Mouse (Mus musculus) hindbrain, embryonic 10.5 days (tissue): ENCODE results near the gene Gfra1. TPM values are rescaled to one million over a fixed set of nuclear protein-coding genes. Genes with fewer than 3 reads are reported as not detected.

Source experiments
- DNase-seq: peaks from one replicate; pipeline ENCODE4 v3.0.0-alpha.2; 2017; ENCODE audit warnings: low spot score
- H3K27ac ChIP-seq: fragments of 300-500 bp; sonication (generic); 2 replicates; pipeline ENCODE4 v1.5.1; 2016; ENCODE audit warnings: mild to moderate bottlenecking, moderate library complexity
- H3K27me3 ChIP-seq: fragments of 300-500 bp; sonication (generic); 2 replicates; pipeline ENCODE4 v1.6.1; 2016; ENCODE audit warnings: mild to moderate bottlenecking; ENCODE audit not compliant: poor library complexity, insufficient read depth, severe bottlenecking
- H3K36me3 ChIP-seq: fragments of 300-500 bp; sonication (generic); 2 replicates; pipeline ENCODE4 v1.6.1; 2016; ENCODE audit warnings: mild to moderate bottlenecking, moderate library complexity
- H3K4me1 ChIP-seq: fragments of 300-500 bp; sonication (generic); replicated peaks from 2 replicates; pipeline ENCODE4 v1.6.1; 2016; ENCODE audit warnings: mild to moderate bottlenecking
- H3K4me3 ChIP-seq: fragments of 300-500 bp; sonication (generic); 2 replicates; pipeline ENCODE4 v1.5.1; 2016; ENCODE audit warnings: mild to moderate bottlenecking, moderate library complexity
- H3K9me3 ChIP-seq: fragments of 300-500 bp; sonication (generic); 2 replicates; pipeline ENCODE4 v1.6.1; 2016; ENCODE audit warnings: mild to moderate bottlenecking, moderate library complexity
- WGBS: fragments of 180-500 bp; shearing (Covaris S2); methylation state at CpG from one replicate; pipeline ENCODE4 v1.1.7; 2016; 5-methylcytosine and 5-hydroxymethylcytosine counted together
- polyA plus RNA-seq: library from polyadenylated mRNA; unstranded; fragments of >200 nt; fragmentation: Nextera tagmentation; extraction: Ambion mirVana; gene quantifications from 2 replicates; pipeline ENCODE4 v1.2.1, GENCODE M21; 2016

Gene Gfra1
- polyA plus RNA-seq, 1 experiment from 2014 or later: 26.7 TPM

- WGBS: 75% methylated on average over 8 of the region's 8 CpGs
Observed at GRCm38 (mm10) chr19:58413290-58413689, 42.4 kb downstream of the Gfra1 start.

GRCm38 (mm10) chr19:58412811-58413210 lies 42.9 kb downstream of the Gfra1 start:
- Histone ChIP-seq H3K4me1 (0 out of 2 replicates have a peak, but pooled peaks cover under 1% of the 10 kb centered on the region), H3K36me3 (no peaks in the 10 kb centered on the region), H3K9me3 (0 out of 2 replicates have a peak, but pooled peaks cover 2% of the 10 kb centered on the region), H3K27me3 (no peaks in the 10 kb centered on the region), H3K27ac (no peak overlapping the region), H3K4me3 (no peak overlapping the region)
- no peak for DNase-seq
- WGBS: 89% methylated on average over 2 of the region's 3 CpGs

More at GRCm38 (mm10) chr19:58413290-58413689, 42.4 kb downstream of the Gfra1 start:
- Histone ChIP-seq H3K4me1 (no peaks in the 10 kb centered on the region), H3K36me3 (no peaks in the 10 kb centered on the region), H3K9me3 (0 out of 2 replicates have a peak, but pooled peaks cover 2% of the 10 kb centered on the region), H3K4me3 (no peak overlapping the region), H3K27ac (no peak overlapping the region), H3K27me3 (no peaks in the 10 kb centered on the region)
- DNase-seq: no peak

GRCm38 (mm10) chr19:58406726-58407125 lies 49.0 kb downstream of the Gfra1 start:
- 0 out of 2 replicates have a peak, but pooled peaks cover 10% of the 10 kb centered on the region for H3K4me1 ChIP-seq
- H3K4me3 ChIP-seq: no peak overlapping the region
- no peaks in the 10 kb centered on the region for H3K27me3 ChIP-seq
- DNase-seq: no peak
- H3K36me3 ChIP-seq: no peaks in the 10 kb centered on the region
- no peak overlapping the region for H3K27ac ChIP-seq
- H3K9me3 ChIP-seq: 0 out of 2 replicates have a peak, but pooled peaks cover 2% of the 10 kb centered on the region

DNA sequence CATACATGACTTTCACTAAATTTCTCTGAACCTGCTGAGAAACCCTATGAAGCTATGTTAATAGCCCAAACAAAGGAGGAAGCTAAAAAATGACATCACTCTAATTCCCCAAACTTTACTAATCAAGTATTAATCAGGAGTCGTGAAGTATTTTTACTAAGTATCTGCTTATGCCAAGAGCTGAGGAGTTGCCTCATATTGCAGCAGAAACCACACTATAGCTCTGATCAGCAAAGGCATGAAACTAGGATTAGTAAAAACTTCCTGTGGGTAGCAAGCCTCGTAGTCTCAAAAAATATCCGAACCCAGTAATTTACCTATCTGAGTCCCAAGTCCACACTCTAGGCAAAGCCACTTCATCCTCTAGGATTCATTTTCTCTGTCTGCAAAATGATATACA lies 55.5 kb downstream of the Gfra1 start:
- no peak for DNase-seq
- H3K4me3 ChIP-seq: no peak overlapping the region
- 90% methylated on average over 3 of the region's 3 CpGs for WGBS
- H3K27me3 ChIP-seq: no peaks in the 10 kb centered on the region
- H3K36me3 ChIP-seq: no peaks in the 10 kb centered on the region
- no peak overlapping the region for H3K27ac ChIP-seq
- H3K4me1 ChIP-seq: peaks cover 27% of the 10 kb centered on the region
- no peaks in the 10 kb centered on the region for H3K9me3 ChIP-seq

DNA sequence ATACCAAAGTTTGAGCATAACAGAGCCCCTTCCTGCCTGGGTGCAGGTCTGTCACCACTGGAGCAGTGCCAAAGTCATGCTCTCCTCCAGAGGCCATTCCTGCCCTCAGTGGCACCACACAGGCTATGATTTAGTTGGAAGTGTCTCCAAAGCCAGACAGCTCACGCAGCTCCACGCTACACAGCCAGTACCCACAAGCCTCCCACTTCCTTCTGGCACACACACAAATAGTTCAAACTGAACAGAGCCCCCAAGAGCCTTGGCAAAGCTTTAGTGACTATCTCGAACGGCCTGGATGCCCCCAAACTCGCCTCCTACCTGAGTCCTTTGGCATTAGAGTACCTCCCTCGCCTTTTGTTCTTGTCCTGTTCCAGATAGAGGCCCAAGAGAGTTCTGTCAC lies 56.5 kb downstream of the Gfra1 start:
- H3K36me3 ChIP-seq: no peaks in the 10 kb centered on the region
- no peak for DNase-seq
- H3K27me3 ChIP-seq: no peaks in the 10 kb centered on the region
- peak overlapping the region; percentile 40; the same call in 1 of the 2 replicates for H3K27ac ChIP-seq
- WGBS: 79% methylated on average over 6 of the region's 6 CpGs
- peaks cover 27% of the 10 kb centered on the region for H3K4me1 ChIP-seq
- no peak overlapping the region for H3K4me3 ChIP-seq
- H3K9me3 ChIP-seq: no peaks in the 10 kb centered on the region

DNA sequence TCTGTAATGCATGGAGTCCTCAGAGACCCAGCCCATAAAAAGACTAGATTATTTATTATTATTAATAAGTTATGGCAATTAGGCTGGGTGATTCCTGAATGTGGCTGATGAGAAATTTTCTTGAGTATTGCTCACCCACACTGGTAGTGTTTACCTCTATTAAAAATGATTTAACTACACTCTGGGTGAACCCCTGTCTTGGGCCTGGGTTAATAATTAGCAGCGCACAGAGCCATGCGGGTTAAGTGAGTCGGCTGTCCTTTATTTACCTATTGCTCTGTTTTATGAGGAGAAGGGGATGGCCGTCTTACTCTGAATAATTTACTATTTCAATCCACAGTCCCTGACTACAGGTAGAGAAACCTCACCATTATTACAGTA lies 59.1 kb downstream of the Gfra1 start:
- H3K27ac ChIP-seq: peak overlapping the region; percentile 88

DNA sequence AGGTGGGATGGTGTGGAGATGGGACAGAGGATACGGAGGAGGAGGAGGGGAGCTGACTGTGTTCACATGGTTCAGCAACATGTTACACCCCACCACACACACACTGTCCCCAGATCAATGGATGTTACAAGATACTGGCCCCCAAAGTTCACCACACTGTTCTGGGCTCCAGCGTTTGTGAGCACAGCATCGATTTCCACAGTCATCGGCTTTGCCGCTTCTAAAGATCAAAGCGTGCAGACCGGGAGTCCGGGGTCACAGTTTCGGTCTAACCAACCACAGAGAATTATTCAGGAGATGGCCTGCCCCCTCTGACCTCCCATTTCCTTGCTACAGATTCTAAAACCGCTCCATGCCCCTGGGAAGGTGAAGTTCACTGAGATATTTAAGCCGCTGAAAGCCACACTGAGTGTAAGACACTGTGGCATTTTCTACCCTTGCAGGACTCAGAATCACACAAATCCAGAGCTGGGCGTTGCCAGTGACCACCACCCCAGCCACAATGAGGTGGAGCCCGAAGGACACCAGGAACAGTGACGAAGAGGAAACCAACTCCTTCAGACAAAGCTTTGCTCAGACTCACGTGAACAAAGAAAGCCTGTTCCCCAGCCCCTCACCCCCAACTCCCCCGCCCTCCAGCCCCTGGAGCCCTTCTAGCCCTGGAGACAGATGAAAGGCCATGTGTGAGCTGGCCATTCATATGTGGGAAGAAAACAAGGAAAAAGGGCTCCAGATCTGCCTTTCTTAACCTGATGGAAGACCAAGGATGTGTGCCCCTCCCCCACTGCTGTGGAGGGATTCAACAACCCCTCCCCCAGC lies 59.7 kb downstream of the Gfra1 start:
- 38% methylated on average over 16 of the region's 16 CpGs for WGBS
- Histone ChIP-seq H3K27ac (peak overlapping the region; percentile 88), H3K4me1 (peaks cover 25% of the 10 kb centered on the region), H3K9me3 (no peaks in the 10 kb centered on the region), H3K27me3 (no peaks in the 10 kb centered on the region), H3K36me3 (no peaks in the 10 kb centered on the region), H3K4me3 (peak overlapping the region; percentile 32)
- peak; percentile 69 for DNase-seq

More for the DNA sequence above, 59.1 kb downstream of the Gfra1 start:
- WGBS: 77% methylated on average over 4 of the region's 4 CpGs
- peak overlapping the region; percentile 32; the same call in 1 of the 2 replicates for H3K4me3 ChIP-seq
- H3K4me1 ChIP-seq: peaks cover 28% of the 10 kb centered on the region
- no peaks in the 10 kb centered on the region for H3K27me3 ChIP-seq
- no peaks in the 10 kb centered on the region for H3K9me3 ChIP-seq
- DNase-seq: no peak
- no peaks in the 10 kb centered on the region for H3K36me3 ChIP-seq

- H3K9me3 ChIP-seq: no peaks in the 10 kb centered on the region
- 88% methylated on average over 7 of the region's 7 CpGs for WGBS
- no peaks in the 10 kb centered on the region for H3K27me3 ChIP-seq
- H3K36me3 ChIP-seq: no peaks in the 10 kb centered on the region
- H3K4me1 ChIP-seq: peaks cover 42% of the 10 kb centered on the region
- H3K4me3 ChIP-seq: no peak overlapping the region
- no peak for DNase-seq
- no peak overlapping the region for H3K27ac ChIP-seq
Observed at GRCm38 (mm10) chr19:58393121-58393520, 62.6 kb downstream of the Gfra1 start.

GRCm38 (mm10) chr19:58391796-58392195 lies 63.9 kb downstream of the Gfra1 start:
- H3K4me3 ChIP-seq: no peak overlapping the region
- whole genome bisulfite sequencing: 87% methylated on average over 5 of the region's 5 CpGs
- no peaks in the 10 kb centered on the region for H3K9me3 ChIP-seq
- no peaks in the 10 kb centered on the region for H3K27me3 ChIP-seq
- DNase-seq: no peak
- H3K36me3 ChIP-seq: no peaks in the 10 kb centered on the region
- peak overlapping the region; percentile 30; the same call in 1 of the 2 replicates for H3K27ac ChIP-seq
- H3K4me1 ChIP-seq: peaks cover 38% of the 10 kb centered on the region

DNA sequence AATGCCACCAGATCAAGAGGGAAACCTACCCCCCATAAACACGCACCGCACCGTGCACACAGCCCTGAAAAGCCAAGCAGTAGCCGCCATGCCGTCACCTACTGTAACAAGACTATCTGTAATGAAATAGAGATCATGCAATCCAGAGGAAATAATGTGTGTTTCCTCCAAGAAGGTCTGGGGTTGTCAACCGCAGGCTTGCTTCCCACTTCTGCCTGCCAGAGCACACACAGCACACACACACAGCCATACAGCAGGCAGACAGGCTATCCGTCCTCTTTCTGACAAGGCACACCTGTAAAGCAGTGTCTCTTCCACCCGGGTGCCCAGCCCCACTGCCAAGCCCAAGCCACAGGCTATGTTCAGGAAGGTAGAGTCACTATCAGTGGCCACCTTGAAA lies 66.2 kb downstream of the Gfra1 start:
- no peak overlapping the region for H3K4me3 ChIP-seq
- no peaks in the 10 kb centered on the region for H3K36me3 ChIP-seq
- H3K27me3 ChIP-seq: no peaks in the 10 kb centered on the region
- H3K9me3 ChIP-seq: no peaks in the 10 kb centered on the region
- H3K27ac ChIP-seq: no peak overlapping the region
- no peak for DNase-seq
- peaks cover 23% of the 10 kb centered on the region for H3K4me1 ChIP-seq
- WGBS: 86% methylated on average over 8 of the region's 8 CpGs

GRCm38 (mm10) chr19:58388851-58389447 lies 66.8 kb downstream of the Gfra1 start:
- no peaks in the 10 kb centered on the region for H3K27me3 ChIP-seq
- WGBS: 56% methylated on average over 18 of the region's 18 CpGs
- H3K4me1 ChIP-seq: peaks cover 23% of the 10 kb centered on the region
- H3K9me3 ChIP-seq: no peaks in the 10 kb centered on the region
- no peak overlapping the region for H3K4me3 ChIP-seq
- H3K36me3 ChIP-seq: no peaks in the 10 kb centered on the region
- peak overlapping the region; percentile 45; the same call in 1 of the 2 replicates for H3K27ac ChIP-seq
- DNase-seq: no peak

- Histone ChIP-seq H3K36me3 (no peaks in the 10 kb centered on the region), H3K27me3 (no peaks in the 10 kb centered on the region), H3K27ac (0 out of 2 replicates have a peak overlapping the region, but pooled peaks have one; percentile 35), H3K9me3 (no peaks in the 10 kb centered on the region), H3K4me3 (no peak overlapping the region), H3K4me1 (peaks cover 16% of the 10 kb centered on the region)
- WGBS: 68% methylated on average over 3 of the region's 3 CpGs
- no peak for DNase-seq
Observed at GRCm38 (mm10) chr19:58383273-58383672, 72.4 kb downstream of the Gfra1 start.

GRCm38 (mm10) chr19:58382535-58382934 lies 73.2 kb downstream of the Gfra1 start:
- Histone ChIP-seq H3K9me3 (no peaks in the 10 kb centered on the region), H3K4me3 (no peak overlapping the region), H3K27ac (no peak overlapping the region), H3K4me1 (peaks cover 13% of the 10 kb centered on the region), H3K27me3 (no peaks in the 10 kb centered on the region), H3K36me3 (no peaks in the 10 kb centered on the region)
- 95% methylated on average over 7 of the region's 7 CpGs for WGBS
- DNase-seq: no peak
